Mouse (Mus musculus) heart, adult 2 months (tissue): ENCODE results near the gene Nudt6. TPM values are rescaled to one million over a fixed set of nuclear protein-coding genes. Genes with fewer than 3 reads are reported as not detected.
A peak's percentile ranks its signal among the peaks of the same experiment; 100 is the strongest.

ENCODE experiments used
- DNase-seq, 2 experiments: peaks; one replicate each; pipeline ENCODE4 v3.0.0; 2021
- H3K27ac ChIP-seq: fragments of 200-600 bp; 2 replicates; pipeline ENCODE4 v1.8.1; 2022
- H3K27me3 ChIP-seq: fragments of 200-500 bp; 2 replicates; pipeline ENCODE4 v1.6.1; 2012; ENCODE audit warnings: mild to moderate bottlenecking, low read length, inconsistent platforms, mixed read lengths; ENCODE audit not compliant: control insufficient read depth, insufficient read depth
- H3K36me3 ChIP-seq: fragments of 200-500 bp; 2 replicates; pipeline ENCODE4 v1.6.1; 2012; ENCODE audit warnings: low read length, inconsistent platforms; ENCODE audit not compliant: control insufficient read depth, insufficient read depth
- H3K4me1 ChIP-seq: fragments of 200-500 bp; 2 replicates; pipeline ENCODE4 v1.6.1; 2011; ENCODE audit warnings: low read length; ENCODE audit not compliant: control insufficient read depth, insufficient read depth
- H3K4me3 ChIP-seq: fragments of 200-600 bp; 2 replicates; pipeline ENCODE4 v1.8.1; 2022
- H3K79me2 ChIP-seq: fragments of 200-500 bp; replicated peaks from 2 replicates; pipeline ENCODE4 v1.6.1; 2012; ENCODE audit warnings: mild to moderate bottlenecking, inconsistent platforms, low read length, moderate library complexity, mixed read lengths; ENCODE audit not compliant: control insufficient read depth, insufficient read depth
- H3K9ac ChIP-seq: fragments of 200-500 bp; 2 replicates; pipeline ENCODE4 v1.6.1; 2012; ENCODE audit warnings: low read depth, mild to moderate bottlenecking, control low read depth, inconsistent platforms, low read length, mixed read lengths
- CTCF ChIP-seq: fragments of 200-600 bp; IDR thresholded peaks from 2 replicates; pipeline ENCODE4 v1.8.1; 2022; ENCODE audit warnings: antibody characterized with exemption, mild to moderate bottlenecking, moderate library complexity
- EP300 ChIP-seq: fragments of 200-500 bp; IDR thresholded peaks from 2 replicates; pipeline ENCODE4 v1.6.1; 2011; ENCODE audit warnings: low read depth, low read length, control low read depth; ENCODE audit not compliant: insufficient read depth
- POLR2A ChIP-seq: fragments of 200-500 bp; IDR thresholded peaks from 2 replicates; pipeline ENCODE4 v1.6.1; 2011; ENCODE audit warnings: mild to moderate bottlenecking, low read depth, low read length, control low read depth; ENCODE audit not compliant: insufficient read depth
- WGBS: fragments of 180-500 bp; shearing (Covaris S2); methylation state at CpG from one replicate; pipeline ENCODE4 v1.1.7; 2018; 5-methylcytosine and 5-hydroxymethylcytosine counted together
- intact Hi-C: fragments of 180-260 bp; cut with DNase I; formaldehyde crosslinking; loops from one replicate; pipeline ENCODE4 v1.15.1; 2025
- polyA plus RNA-seq: library from polyadenylated mRNA; depleted of rRNA; stranded (reverse); fragments of >200 nt; gene quantifications from 2 replicates; pipeline ENCODE4 v1.2.3, GENCODE M21; 2012; rRNA removed
- total RNA-seq, 2 experiments: library from RNA; stranded (reverse); gene quantifications; 2 replicates each; pipeline ENCODE4 v1.2.3; 2021

Nudt6 gene
- total and polyA plus RNA-seq, 3 experiments = 26.6 to 34.5 (median 32.1) TPM

GRCm38 (mm10) chr3:37366381-37367053 is 53.5 kb downstream of the Nudt6 start:
- intact Hi-C loops = no loop called here
- peaks cover 12% of the 10 kb centered on the region for H3K4me1 ChIP-seq
- H3K4me3 ChIP-seq = no peak overlapping the region
- peak overlapping the region; percentile 18; the same call in 1 of the 2 replicates for H3K27ac ChIP-seq
- no peak overlapping the region for H3K9ac ChIP-seq
- DNase-seq = no peak
- peaks cover 8% of the 10 kb centered on the region for H3K36me3 ChIP-seq
- TF ChIP-seq EP300 = no peak
- TF ChIP-seq CTCF = no peak
- TF ChIP-seq POLR2A = no peak
- 28% methylated on average over 4 of the region's 4 CpGs for WGBS
- 0 out of 2 replicates have a peak, but pooled peaks cover 2% of the 10 kb centered on the region for H3K79me2 ChIP-seq
- H3K27me3 ChIP-seq = no peaks in the 10 kb centered on the region

DNA sequence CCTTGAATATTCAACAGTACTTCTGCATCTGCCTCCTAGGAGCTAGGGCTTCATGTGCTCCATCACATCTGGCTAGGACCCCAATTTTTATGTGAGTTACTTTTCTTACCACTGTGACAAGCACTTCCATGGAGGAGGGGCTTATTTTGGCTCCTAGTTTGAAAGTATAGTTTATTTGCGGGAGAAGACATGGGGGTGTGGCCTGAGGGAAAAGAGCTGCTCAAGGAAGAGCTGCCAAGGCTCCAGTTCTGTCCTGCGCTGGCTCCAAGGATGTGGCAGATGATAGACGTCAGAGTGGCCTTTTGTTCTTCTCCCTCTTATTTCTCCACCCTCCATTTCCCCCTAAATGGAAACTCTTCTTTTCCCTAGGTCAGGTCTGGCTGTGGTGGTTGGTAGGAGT is 54.0 kb downstream of the Nudt6 start:
- 41% methylated on average over 3 of the region's 3 CpGs for WGBS
- 0 out of 2 replicates have a peak, but pooled peaks cover 2% of the 10 kb centered on the region for H3K79me2 ChIP-seq
- TF ChIP-seq EP300 (no peak), CTCF (no peak), POLR2A (no peak)
- DNase-seq = no peak
- intact Hi-C loops = no loop called here
- H3K36me3 ChIP-seq = peaks cover 8% of the 10 kb centered on the region
- no peak overlapping the region for H3K4me3 ChIP-seq
- H3K27me3 ChIP-seq = no peaks in the 10 kb centered on the region
- H3K9ac ChIP-seq = no peak overlapping the region
- H3K27ac ChIP-seq = peak overlapping the region; percentile 18; the same call in 1 of the 2 replicates
- H3K4me1 ChIP-seq = peaks cover 12% of the 10 kb centered on the region

DNA sequence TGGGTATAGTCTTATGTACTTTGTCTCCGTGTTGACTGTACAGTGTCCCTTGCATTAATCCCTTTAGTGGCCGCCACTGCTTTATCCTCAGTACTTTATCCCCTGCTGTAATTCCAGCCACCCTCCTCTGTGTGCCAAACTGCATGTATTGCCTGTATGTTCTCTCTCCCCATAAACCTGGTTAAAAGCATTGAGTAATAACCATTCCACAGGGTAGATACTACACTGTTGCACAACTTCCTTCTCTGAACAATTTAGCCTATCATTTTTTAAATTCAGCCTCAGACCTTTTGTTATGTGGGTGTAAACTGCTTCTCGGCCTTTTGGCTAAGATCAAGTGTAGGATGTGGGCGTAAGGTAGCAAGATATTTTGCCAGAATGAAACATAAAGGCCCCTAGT is 54.9 kb downstream of the Nudt6 start:
- Histone ChIP-seq H3K27me3 (no peaks in the 10 kb centered on the region), H3K4me1 (peaks cover 10% of the 10 kb centered on the region), H3K79me2 (0 out of 2 replicates have a peak, but pooled peaks cover 2% of the 10 kb centered on the region), H3K9ac (no peak overlapping the region), H3K4me3 (no peak overlapping the region), H3K36me3 (peaks cover 8% of the 10 kb centered on the region), H3K27ac (no peak overlapping the region)
- WGBS = 87% methylated on average over 4 of the region's 4 CpGs
- intact Hi-C loops = no loop called here
- no peak for TF ChIP-seq EP300
- no peak for TF ChIP-seq POLR2A
- TF ChIP-seq CTCF = no peak
- DNase-seq = no peak

- no peaks in the 10 kb centered on the region for H3K27me3 ChIP-seq
- no peak overlapping the region for H3K4me3 ChIP-seq
- no peaks in the 10 kb centered on the region for H3K79me2 ChIP-seq
- H3K36me3 ChIP-seq = no peaks in the 10 kb centered on the region
- 35% methylated on average over 9 of the region's 9 CpGs for WGBS
- no peak overlapping the region for H3K9ac ChIP-seq
- no peaks in the 10 kb centered on the region; the same call in 1 of the 2 replicates for H3K4me1 ChIP-seq
- DNase-seq = peak in 1 of 2 experiments; percentile 37
- TF ChIP-seq EP300 (no peak), POLR2A (no peak), CTCF (no peak)
- intact Hi-C loops = no loop called here
- H3K27ac ChIP-seq = no peak overlapping the region
Observed at GRCm38 (mm10) chr3:37360729-37361128, 59.3 kb downstream of the Nudt6 start.

Other genes with a start within 250 kb of the Nudt6 start
- not detected for gene Il21, start 187.6 kb downstream of the Nudt6 start, total RNA-seq
- not detected in 2 replicates for gene Il21, start 187.6 kb downstream of the Nudt6 start, polyA plus RNA-seq
- 1 to 10 TPM in 1 of 2 experiments, under 1 TPM in 1; 0.97 to 1.1 TPM for gene Bbs12, start 107.7 kb downstream of the Nudt6 start, total RNA-seq
- 0.49 and 1.1 TPM in 2 replicates for gene Bbs12, start 107.7 kb downstream of the Nudt6 start, polyA plus RNA-seq
- gene Cetn4, start 107.5 kb downstream of the Nudt6 start, total RNA-seq = under 1 TPM; 0.63 to 0.70 TPM
- 0.57 and 0.79 TPM in 2 replicates for gene Cetn4, start 107.5 kb downstream of the Nudt6 start, polyA plus RNA-seq
- gene Fgf2, start 71.9 kb downstream of the Nudt6 start, total RNA-seq = 10 to 100 TPM in 1 of 2 experiments, 1 to 10 TPM in 1; 9.0 to 14.2 TPM
- gene Fgf2, start 71.9 kb downstream of the Nudt6 start, polyA plus RNA-seq = 3.6 and 9.7 TPM in 2 replicates
- 10 to 100 TPM; 12.4 to 13.9 TPM for gene Spata5, start 315 bp downstream of the Nudt6 start, total RNA-seq
- 2.1 and 4.6 TPM in 2 replicates for gene Spata5, start 315 bp downstream of the Nudt6 start, polyA plus RNA-seq
- 10 to 100 TPM; 20.7 to 28.8 TPM for gene Spry1, start 219.7 kb upstream of the Nudt6 start, total RNA-seq
- 34.6 and 38.1 TPM in 2 replicates for gene Spry1, start 219.7 kb upstream of the Nudt6 start, polyA plus RNA-seq